Mouse (Mus musculus): Measurements from ENCODE around the gene Hras. TPM values are rescaled to one million over a fixed set of nuclear protein-coding genes. Genes with fewer than 3 reads are reported as not detected.

The Hras gene
- total RNA-seq (2021): 100 to 1,000 TPM; 256 to 304 TPM

GRCm38 (mm10) chr7:141193948-141194347 is at the start of gene Hras, which contains the start of gene Lrrc56:
Gene Hras (minus strand): TSS chr7:141194005.
Gene Lrrc56 (plus strand): TSS chr7:141194157.
- DNase-seq (ENCODE audit: low spot score in 2 of 2): peak; percentile 98
- intact Hi-C loops (cut with DNase I): no loop called here

- intact Hi-C loops (cut with DNase I): no loop called here
- no peak for DNase-seq (ENCODE audit: low spot score in 2 of 2)
Observed at GRCm38 (mm10) chr7:141231551-141231950, 37.7 kb upstream of the Hras start.

- DNase-seq (ENCODE audit: low spot score in 2 of 2): no peak
- intact Hi-C loops (cut with DNase I): no loop called here
Observed at GRCm38 (mm10) chr7:141231111-141231510, 37.3 kb upstream of the Hras start.

- DNase-seq (ENCODE audit: low spot score in 2 of 2): no peak
- intact Hi-C loops (cut with DNase I): no loop called here
Observed at GRCm38 (mm10) chr7:141230570-141230969, 36.8 kb upstream of the Hras start.

- intact Hi-C loops (cut with DNase I): loop anchor here (5.0 kb wide), 1 partner anchor 133 kb away; no protein-coding TSS in a partner anchor
- no peak for DNase-seq (ENCODE audit: low spot score in 2 of 2)
Observed at GRCm38 (mm10) chr7:141229702-141230101, 35.9 kb upstream of the Hras start.

GRCm38 (mm10) chr7:141228279-141229067 is 34.7 kb upstream of the Hras start, which contains the start of gene Phrf1:
Gene Phrf1 (plus strand): TSS chr7:141228784.
- DNase-seq (ENCODE audit: low spot score in 2 of 2): peak; percentile 91
- intact Hi-C loops (cut with DNase I): loop anchor here (5.0 kb wide), 1 partner anchor 134 kb away; no protein-coding TSS in a partner anchor

GRCm38 (mm10) chr7:141227796-141228195 is 34.0 kb upstream of the Hras start:
- intact Hi-C loops (cut with DNase I): loop anchor here (5.0 kb wide), 1 partner anchor 135 kb away; no protein-coding TSS in a partner anchor
- DNase-seq (ENCODE audit: low spot score in 2 of 2): no peak

- intact Hi-C loops (cut with DNase I): loop anchor here (5.0 kb wide), 1 partner anchor 136 kb away; no protein-coding TSS in a partner anchor
- no peak for DNase-seq (ENCODE audit: low spot score in 2 of 2)
Observed at GRCm38 (mm10) chr7:141226535-141226934, 32.7 kb upstream of the Hras start.

- no peak for DNase-seq (ENCODE audit: low spot score in 2 of 2)
- intact Hi-C loops (cut with DNase I): no loop called here
Observed at GRCm38 (mm10) chr7:141222696-141223215, 29.0 kb upstream of the Hras start.

GRCm38 (mm10) chr7:141222126-141222467 is 28.3 kb upstream of the Hras start:
- no peak for DNase-seq (ENCODE audit: low spot score in 2 of 2)
- intact Hi-C loops (cut with DNase I): no loop called here

GRCm38 (mm10) chr7:141221249-141222125 is 27.7 kb upstream of the Hras start:
- intact Hi-C loops (cut with DNase I): no loop called here
- peak; percentile 90 to 93 for DNase-seq (ENCODE audit: low spot score in 2 of 2)

- intact Hi-C loops (cut with DNase I): no loop called here
- DNase-seq (ENCODE audit: low spot score in 2 of 2): no peak
Observed at GRCm38 (mm10) chr7:141220377-141220776, 26.6 kb upstream of the Hras start.

- intact Hi-C loops (cut with DNase I): no loop called here
- no peak for DNase-seq (ENCODE audit: low spot score in 2 of 2)
Observed at GRCm38 (mm10) chr7:141219558-141220099, 25.8 kb upstream of the Hras start.

- intact Hi-C loops (cut with DNase I): no loop called here
- no peak for DNase-seq (ENCODE audit: low spot score in 2 of 2)
Observed at GRCm38 (mm10) chr7:141218557-141219133, 24.8 kb upstream of the Hras start.

GRCm38 (mm10) chr7:141218141-141218540 is 24.3 kb upstream of the Hras start:
- DNase-seq (ENCODE audit: low spot score in 2 of 2): no peak
- intact Hi-C loops (cut with DNase I): no loop called here

GRCm38 (mm10) chr7:141217343-141218013 is 23.7 kb upstream of the Hras start:
- DNase-seq (ENCODE audit: low spot score in 2 of 2): no peak
- intact Hi-C loops (cut with DNase I): no loop called here

- intact Hi-C loops (cut with DNase I): no loop called here
Observed at GRCm38 (mm10) chr7:141216894-141217293, 23.1 kb upstream of the Hras start.

GRCm38 (mm10) chr7:141215880-141216733 is 22.3 kb upstream of the Hras start:
- intact Hi-C loops (cut with DNase I): no loop called here
- DNase-seq (ENCODE audit: low spot score in 2 of 2): no peak

More at GRCm38 (mm10) chr7:141216894-141217293, 23.1 kb upstream of the Hras start:
- DNase-seq (ENCODE audit: low spot score in 2 of 2): no peak
